In the genomic region with DNA sequence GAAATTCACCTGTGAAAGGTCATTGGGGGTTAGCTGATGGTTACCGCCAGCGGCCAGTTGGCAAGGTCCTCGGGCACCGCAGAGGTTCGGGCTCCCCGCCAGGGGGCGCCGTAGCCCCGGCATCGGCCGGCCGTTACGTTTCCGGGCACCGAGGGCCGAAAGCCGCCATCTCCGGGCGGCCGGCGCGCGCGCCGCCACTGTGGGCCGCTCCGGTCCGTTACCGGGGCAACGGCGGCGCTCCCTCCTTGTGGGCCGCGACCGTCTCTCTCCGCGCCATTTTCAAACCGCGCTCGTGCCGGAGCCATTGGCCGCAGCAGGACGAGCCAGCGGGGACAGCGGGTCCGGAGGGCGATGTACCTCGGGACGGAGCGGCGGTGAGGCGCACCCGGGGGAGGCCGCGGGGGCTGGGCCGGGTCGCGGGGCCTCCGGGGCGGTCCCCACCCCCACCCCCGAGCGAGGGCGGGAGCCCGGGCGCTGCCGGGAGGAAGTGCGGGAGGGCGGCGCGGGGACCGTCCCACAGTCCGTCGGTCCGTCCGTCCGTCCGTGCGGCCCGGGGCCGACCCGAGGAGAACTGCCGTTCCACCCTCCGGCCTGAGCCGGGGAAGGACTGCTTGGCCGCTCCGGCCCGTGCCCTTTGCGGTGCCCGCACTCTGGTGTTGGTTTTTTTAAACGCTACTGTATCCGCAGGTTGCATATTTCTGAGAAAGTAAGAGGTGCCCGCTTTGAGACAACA, we compare ENCODE assay signal across 8 mouse cellular contexts. TPM values are rescaled to one million over a fixed set of nuclear protein-coding genes. Genes with fewer than 3 reads are reported as not detected.
DNase-seq lines count a peak whose midpoint lies in the region; ATAC-seq and TF ChIP-seq lines count a peak whose summit lies in the region.

A gene (plus strand): TSS at position 148 of the 733 bp plus-strand sequence.

- H3ac ChIP-seq in C2C12 (ENCODE audit: control insufficient read depth, insufficient read length, low read depth), result peak within 1 kb of the TSS; percentile 99

- TF ChIP-seq POLR2A in embryonic fibroblast, embryonic 13.5 days (IDR thresholded peaks at IDR 0.05; ENCODE audit: low read depth, low read length), result peak; percentile 53
- TF ChIP-seq POLR2A in liver, adult 2 months (IDR thresholded peaks at IDR 0.05; ENCODE audit: extremely low read depth, insufficient read depth, low read length), result no peak

- no peaks in the 10 kb centered on the region for H3K9me3 ChIP-seq in heart, embryonic 10.5 days
- no peaks in the 10 kb centered on the region for H3K9me3 ChIP-seq in kidney, embryonic 15.5 days (replicated peaks)

- H3K36me3 ChIP-seq in C2C12 (ENCODE audit: control insufficient read depth, insufficient read depth), result peaks cover 12% of the 10 kb centered on the region
- H3K36me3 ChIP-seq in heart, embryonic 10.5 days, result peaks cover 15% of the 10 kb centered on the region
- peaks cover 22% of the 10 kb centered on the region for H3K36me3 ChIP-seq in kidney, embryonic 15.5 days
- H3K36me3 ChIP-seq in liver, adult 2 months (ENCODE audit: control insufficient read depth, insufficient read depth, low read length), result peaks cover 5% of the 10 kb centered on the region; the same call in 1 of the 2 replicates

- H3K79me2 ChIP-seq in C2C12 (ENCODE audit: control insufficient read depth, insufficient read depth), result peaks cover 16% of the 10 kb centered on the region
- no peaks in the 10 kb centered on the region for H3K79me2 ChIP-seq in liver, adult 2 months (ENCODE audit: control insufficient read depth, insufficient read depth, low read length)

- H3K79me3 ChIP-seq in C2C12 (ENCODE audit: low read depth), result no peaks in the 10 kb centered on the region

- DNase-seq in brain, adult 2 months (ENCODE audit: low read depth, low spot score), result peak; percentile 93
- peak; percentile 93 for DNase-seq in heart, embryonic 10.5 days (ENCODE audit: low spot score)
- DNase-seq in liver, adult 2 months (ENCODE audit: extremely low read depth, low read depth, low spot score), result peak; percentile 59
- DNase-seq in spleen, postnatal 36 days (ENCODE audit: low spot score in 2 of 2), result peak; percentile 84

- peak within 1 kb of the TSS; percentile 60 for H3K4me3 ChIP-seq in C2C12 (ENCODE audit: insufficient read depth, poor library complexity, severe bottlenecking)
- H3K4me3 ChIP-seq in embryonic fibroblast, embryonic 13.5 days (ENCODE audit: insufficient read depth, low read length), result peak within 1 kb of the TSS; percentile 63
- peak within 1 kb of the TSS; percentile 95 for H3K4me3 ChIP-seq in heart, embryonic 10.5 days
- peak within 1 kb of the TSS; percentile 94 for H3K4me3 ChIP-seq in kidney, embryonic 15.5 days (replicated peaks)
- peak within 1 kb of the TSS; percentile 91 for H3K4me3 ChIP-seq in liver, adult 2 months (ENCODE audit: insufficient read depth, low read depth, low read length)

- WGBS in heart, embryonic 10.5 days, result under 1% methylated on average over 90 of the region's 92 CpGs
- under 1% methylated on average over 80 of the region's 92 CpGs for WGBS in kidney, embryonic 15.5 days
- WGBS in liver, adult 2 months, result under 1% methylated on average over 92 of the region's 92 CpGs

- peak; percentile 98 for ATAC-seq in kidney, embryonic 15.5 days (replicated peaks; ENCODE audit: low FRiP score)
- peak; percentile 75 for ATAC-seq in monocyte, adult 5-6 weeks (replicated peaks; ENCODE audit: insufficient number of reproducible peaks, low FRiP score, low TSS enrichment, poor library complexity, severe bottlenecking)

- no peaks in the 10 kb centered on the region for H3K27me3 ChIP-seq in C2C12 (ENCODE audit: control insufficient read depth, insufficient read depth, insufficient read length)
- no peaks in the 10 kb centered on the region for H3K27me3 ChIP-seq in heart, embryonic 10.5 days (ENCODE audit: insufficient read depth, poor library complexity, severe bottlenecking)
- H3K27me3 ChIP-seq in kidney, embryonic 15.5 days, result no peaks in the 10 kb centered on the region
- H3K27me3 ChIP-seq in liver, adult 2 months (ENCODE audit: control insufficient read depth, insufficient read depth, low read length), result no peaks in the 10 kb centered on the region

- peak; percentile 95 for TF ChIP-seq CTCF in C2C12 (IDR thresholded peaks at IDR 0.05; ENCODE audit: control insufficient read depth, insufficient read depth, insufficient read length)
- peak; percentile 44; the same call in 1 of the 2 replicates for TF ChIP-seq CTCF in embryonic fibroblast, embryonic 13.5 days (IDR thresholded peaks at IDR 0.05; ENCODE audit: borderline replicate concordance, insufficient read depth, low read length)
- TF ChIP-seq CTCF in liver, adult 2 months (IDR thresholded peaks at IDR 0.05; ENCODE audit: low read depth, low read length), result peak; percentile 82

- H3K9ac ChIP-seq in kidney, embryonic 15.5 days, result peak within 1 kb of the TSS; percentile 81
- H3K9ac ChIP-seq in liver, adult 2 months (ENCODE audit: low read depth, low read length), result peak within 1 kb of the TSS; percentile 91

- 0 out of 2 replicates have a peak, but pooled peaks cover 4% of the 10 kb centered on the region for H3K4me1 ChIP-seq in embryonic fibroblast, embryonic 13.5 days (ENCODE audit: control insufficient read depth, insufficient read depth, low read length)
- H3K4me1 ChIP-seq in heart, embryonic 10.5 days, result peaks cover 4% of the 10 kb centered on the region; the same call in 1 of the 2 replicates
- H3K4me1 ChIP-seq in kidney, embryonic 15.5 days, result peaks cover 12% of the 10 kb centered on the region
- no peaks in the 10 kb centered on the region for H3K4me1 ChIP-seq in liver, adult 2 months (ENCODE audit: control insufficient read depth, insufficient read depth, low read length)

- peak within 1 kb of the TSS; percentile 75 for H3K27ac ChIP-seq in embryonic fibroblast, embryonic 13.5 days (ENCODE audit: insufficient read depth, low read length)
- peak within 1 kb of the TSS; percentile 95 for H3K27ac ChIP-seq in heart, embryonic 10.5 days
- H3K27ac ChIP-seq in kidney, embryonic 15.5 days, result peak within 1 kb of the TSS; percentile 89
- peak within 1 kb of the TSS; percentile 53 for H3K27ac ChIP-seq in liver, adult 2 months (replicated peaks; ENCODE audit: insufficient read depth, low read depth, low read length)

- peak within 1 kb of the TSS; percentile 74 for H3K4me2 ChIP-seq in kidney, embryonic 15.5 days

TF ChIP-seq in C2C12, 6 proteins besides CTCF, POLR2A, EP300 and RAD21:
- TF ChIP-seq MAX (IDR thresholded peaks at IDR 0.05) (no peak), FOSL1 (IDR thresholded peaks at IDR 0.05; ENCODE audit: insufficient read depth, low read length, poor library complexity, severe bottlenecking) (no peak), MYOD1 (IDR thresholded peaks at IDR 0.05; ENCODE audit: control insufficient read depth, insufficient read length, low read depth) (no peak), CEBPB (IDR thresholded peaks at IDR 0.05; ENCODE audit: low read depth) (no peak), MYOG (IDR thresholded peaks at IDR 0.05; ENCODE audit: control insufficient read depth, extremely low read depth, insufficient read length) (no peak), USF1 (IDR thresholded peaks at IDR 0.05; ENCODE audit: low read depth) (no peak)

RNA-seq across cellular contexts. Expression of the gene that starts here (rescaled TPM):
- polyA plus RNA-seq in C2C12 (2012; fragmentation: generic; extraction: Trizol), result 1.6 TPM
- polyA plus RNA-seq in embryonic fibroblast, embryonic 13.5 days (2011; ENCODE audit: insufficient read length, low read depth, missing spikeins), result 7.4 and 9.7 TPM in 2 replicates
- polyA plus RNA-seq in heart, embryonic 10.5 days (2016; fragmentation: Nextera tagmentation; extraction: Ambion mirVana), result 7.7 TPM in 2 replicates
- 7.3 TPM in 2 replicates for polyA plus RNA-seq in kidney, embryonic 15.5 days (2015; fragmentation: Nextera tagmentation; extraction: Ambion mirVana)
- total RNA-seq in liver, adult 2 months (2014; rRNA removed), result 2.8 and 3.0 TPM in 2 replicates
- polyA plus RNA-seq in liver, adult 2 months (2012; rRNA removed), result 0.44 and 0.62 TPM in 2 replicates
- total RNA-seq in monocyte, adult 5-6 weeks (2017), result 22.8 to 29.1 TPM (median 26.8 TPM) in 3 replicates

Comparison
In these comparisons a context has a peak if more than half of its experiments do, and no peak if none do; other contexts are left out.
1. Peak in every context shown above with its lines: DNase-seq, ATAC-seq, H3K4me3 ChIP-seq and H3K27ac ChIP-seq.
2. CTCF ChIP-seq: peak in every context shown above with its lines; median percentile 95 in C2C12; 82 in liver, adult 2 months; 44 in embryonic fibroblast, embryonic 13.5 days.